Mouse (Mus musculus): Measurements from ENCODE around the gene Bola1. TPM values are rescaled to one million over a fixed set of nuclear protein-coding genes. Genes with fewer than 3 reads are reported as not detected.

Gene Bola1
- total and polyA plus RNA-seq, 3 experiments, result 47.6 to 57.0 (median 56.5) TPM

- TF ChIP-seq MAFK (IDR thresholded peaks at IDR 0.05; ENCODE audit: insufficient replicate concordance, low read length), result 0 out of 2 replicates have a peak, but pooled peaks have one; percentile 24
- TF ChIP-seq HCFC1 (IDR thresholded peaks at IDR 0.05; ENCODE audit: low read depth, low read length), result no peak
- TF ChIP-seq TCF12 (IDR thresholded peaks at IDR 0.05; ENCODE audit: low read depth, low read length), result peak; percentile 62; the same call in 1 of the 2 replicates
Observed at GRCm38 (mm10) chr3:96230910-96231757, 11.6 kb upstream of the Bola1 start (continued).

DNA sequence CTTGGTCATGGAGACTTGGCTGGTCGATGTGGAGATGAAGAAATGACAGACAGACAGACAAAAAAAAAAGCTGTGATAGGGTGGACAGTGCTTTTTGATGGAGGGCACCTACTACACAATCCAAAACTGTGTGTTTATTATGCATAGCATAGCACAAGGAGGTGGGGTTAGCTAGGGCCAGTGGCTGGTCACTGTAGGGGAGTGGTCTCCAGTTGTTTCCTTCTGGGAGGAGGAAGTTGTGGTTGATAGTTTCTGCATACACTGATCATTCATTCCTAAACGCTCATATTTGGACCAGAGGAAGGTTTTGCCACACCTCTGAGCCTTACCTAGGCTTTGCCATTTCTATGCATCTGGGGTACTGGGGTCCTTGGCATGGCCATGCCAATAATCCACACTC lies 10.9 kb upstream of the Bola1 start:
- Histone ChIP-seq H3K4me1 (ENCODE audit: control insufficient read depth in 1 of 2, insufficient read depth in 2 of 2) (peaks cover 23 to 90% of the 10 kb centered on the region in 2 experiments), H3K9ac (ENCODE audit: insufficient read depth, low read depth) (no peak overlapping the region), H3K36me3 (replicated peaks in 1 of 2; ENCODE audit: control insufficient read depth in 1 of 2, insufficient read depth in 1 of 2, low read length in 1 of 2) (no peaks in the 10 kb centered on the region), H3K27ac (ENCODE audit: insufficient read depth, low read depth) (no peak overlapping the region), H3K79me2 (replicated peaks; ENCODE audit: control insufficient read depth, extremely low read depth, insufficient read depth, poor library complexity, severe bottlenecking) (no peaks in the 10 kb centered on the region), H3K9me3 (replicated peaks; ENCODE audit: low read length) (no peaks in the 10 kb centered on the region), H3K27me3 (replicated peaks) (no peaks in the 10 kb centered on the region), H3K4me2 (ENCODE audit: insufficient read depth, low read depth, poor library complexity, severe bottlenecking) (peak overlapping the region; percentile 55), H3K4me3 (replicated peaks in 1 of 3; ENCODE audit: low read depth in 2 of 3, low read length in 2 of 3, poor library complexity in 1 of 3) (no peak overlapping the region)
- dilution Hi-C loops (cut with MboI; ENCODE audit: extremely low pct_ligation_motif_present, extremely low pct_unique_long_range_greater_than_20kb, low sequenced_read_pairs), result no loop called here
- peak; percentile 45 for DNase-seq (ENCODE audit: extremely low read depth)
- in situ Hi-C loops (cut with MboI; ENCODE audit: low pct_ligation_motif_present, low pct_unique_long_range_greater_than_20kb, low sequenced_read_pairs), result no loop called here
- no peak for TF ChIP-seq ZMIZ1 (IDR thresholded peaks at IDR 0.05; ENCODE audit: low read depth, low read length)
- TF ChIP-seq BHLHE40 (IDR thresholded peaks at IDR 0.05; ENCODE audit: low read depth, low read length), result no peak
- TF ChIP-seq MAX (IDR thresholded peaks at IDR 0.05; ENCODE audit: low read length), result peak; percentile 22; the same call in 1 of the 2 replicates
- TF ChIP-seq UBTF (IDR thresholded peaks at IDR 0.05; ENCODE audit: low read depth, low read length), result 0 out of 2 replicates have a peak, but pooled peaks have one; percentile 24
- TF ChIP-seq NELFE (IDR thresholded peaks at IDR 0.05; ENCODE audit: low read depth, low read length), result peak; percentile 5; the same call in 1 of the 2 replicates
- TF ChIP-seq E2F4 (IDR thresholded peaks at IDR 0.05; ENCODE audit: insufficient replicate concordance, low read depth, low read length), result 0 out of 2 replicates have a peak, but pooled peaks have one; percentile 19
- TF ChIP-seq GABPA (IDR thresholded peaks at IDR 0.05; ENCODE audit: insufficient replicate concordance, low read depth, low read length), result no peak
- 0 out of 2 replicates have a peak, but pooled peaks have one; percentile 18 for TF ChIP-seq MAZ (IDR thresholded peaks at IDR 0.05; ENCODE audit: low read depth, low read length)
- no peak for TF ChIP-seq CHD1 (IDR thresholded peaks at IDR 0.05; ENCODE audit: low read depth, low read length)
- TF ChIP-seq ZNF384 (IDR thresholded peaks at IDR 0.05; ENCODE audit: low read depth, low read length), result peak; percentile 32
- no peak for TF ChIP-seq CHD2 (IDR thresholded peaks at IDR 0.05; ENCODE audit: low read length)
- 0 out of 2 replicates have a peak, but pooled peaks have one; percentile 30 for TF ChIP-seq POLR2AphosphoS2 (IDR thresholded peaks at IDR 0.05; ENCODE audit: low read depth, low read length)
- TF ChIP-seq ELF1 (IDR thresholded peaks at IDR 0.05; ENCODE audit: low read depth, low read length), result 0 out of 2 replicates have a peak, but pooled peaks have one; percentile 29
- no peak for TF ChIP-seq CTCF (conservative IDR thresholded peaks at IDR 0.05 in 1 of 2, IDR thresholded peaks at IDR 0.05 in 1 of 2; ENCODE audit: low read depth in 2 of 2, low read length in 2 of 2)

Data from CH12.LX (cell line).